Mouse (Mus musculus) thymus, postnatal 4 days (tissue): ENCODE data around the gene Ftcd.

ENCODE experiments used
- DNase-seq: peaks from one replicate; pipeline ENCODE4 v3.0.0; 2021

Ftcd gene

DNA sequence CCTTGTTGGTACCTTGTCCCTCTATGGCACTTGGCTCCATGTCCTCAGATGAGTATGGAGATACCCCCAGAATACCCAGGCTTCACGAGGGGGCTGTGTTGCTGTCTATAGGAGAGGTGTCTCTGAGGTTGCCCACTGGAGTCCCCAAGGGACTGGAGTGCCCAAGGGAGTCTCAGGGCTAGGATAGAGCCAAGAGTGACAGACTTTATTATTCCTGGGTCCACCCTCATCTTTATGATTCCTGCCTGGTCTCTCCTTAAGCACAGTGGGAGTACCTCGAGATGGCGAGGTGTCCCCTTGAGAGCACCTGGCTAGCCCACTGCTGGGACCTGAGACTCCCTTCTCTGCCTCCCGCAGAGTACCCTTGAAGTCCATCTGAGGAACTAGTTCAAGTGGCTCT is 47.0 kb downstream of the Ftcd start:
- DNase-seq: no peak

GRCm38 (mm10) chr10:76622928-76623680 is 47.7 kb downstream of the Ftcd start, which contains the start of gene Col6a2:
Col6a2 (minus strand) TSS chr10:76623630.
- peak; percentile 82 for DNase-seq

DNA sequence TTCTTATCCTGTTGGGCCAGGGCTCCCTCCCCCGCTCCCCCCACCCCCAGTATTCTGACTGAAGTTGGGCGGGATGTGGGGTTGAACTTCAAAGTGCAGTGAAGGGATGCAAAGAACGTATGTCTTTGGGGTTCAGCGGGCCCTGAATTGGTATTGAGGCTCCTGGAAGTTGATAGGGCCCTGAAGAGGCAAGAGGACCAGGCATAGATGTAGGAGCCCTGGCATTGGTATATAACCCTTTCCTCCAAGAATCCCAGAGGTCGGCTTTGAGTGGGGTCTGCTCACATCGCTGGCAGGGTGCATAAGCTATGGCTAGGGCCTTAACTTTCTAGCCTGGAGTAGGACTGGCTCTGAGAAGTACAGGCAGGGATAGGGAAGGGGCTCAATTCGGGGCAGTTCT is 48.3 kb downstream of the Ftcd start:
- DNase-seq: no peak

DNA sequence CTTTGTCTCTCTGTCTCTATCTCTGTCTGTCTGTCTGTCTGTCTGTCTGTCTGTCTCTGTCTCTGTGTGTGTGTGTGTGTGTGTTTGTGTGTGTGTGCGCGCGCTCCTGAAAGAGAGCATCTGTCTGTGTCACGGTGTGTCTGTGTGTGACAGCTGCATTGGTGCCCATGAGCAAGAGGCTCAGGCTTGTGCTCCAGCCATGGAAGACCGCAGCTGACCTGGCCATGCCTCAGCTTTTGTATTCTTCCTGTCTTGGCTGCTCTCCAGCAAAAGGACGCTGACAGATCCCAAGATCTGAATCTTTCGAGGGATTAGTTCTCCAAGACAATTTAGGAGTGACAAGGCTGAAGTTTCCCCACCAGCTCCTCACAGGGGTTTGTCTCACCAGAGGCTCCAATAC is 49.5 kb downstream of the Ftcd start:
- no peak for DNase-seq

- no peak for DNase-seq
Observed at GRCm38 (mm10) chr10:76627714-76628113, 52.3 kb downstream of the Ftcd start.

DNA sequence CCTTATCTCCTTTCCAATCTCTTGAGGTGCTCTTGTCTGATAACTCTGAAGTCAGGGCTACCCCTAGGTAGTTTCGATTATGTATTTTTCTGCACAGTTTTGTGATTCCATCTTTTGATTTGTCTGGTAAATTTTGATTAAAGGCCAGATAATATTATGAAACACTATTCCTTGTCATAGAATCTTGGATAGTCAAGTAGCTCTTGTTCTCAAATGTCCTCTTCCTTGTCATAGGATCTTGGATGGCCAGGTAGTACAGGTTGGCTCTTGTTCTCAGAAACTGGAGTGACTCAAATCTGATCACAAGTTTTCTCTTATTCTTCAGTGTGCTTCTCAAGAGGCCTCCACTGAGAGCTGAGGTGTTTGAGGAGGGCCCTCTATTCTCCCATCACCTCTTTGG is 55.2 kb downstream of the Ftcd start:
- DNase-seq: no peak

DNA sequence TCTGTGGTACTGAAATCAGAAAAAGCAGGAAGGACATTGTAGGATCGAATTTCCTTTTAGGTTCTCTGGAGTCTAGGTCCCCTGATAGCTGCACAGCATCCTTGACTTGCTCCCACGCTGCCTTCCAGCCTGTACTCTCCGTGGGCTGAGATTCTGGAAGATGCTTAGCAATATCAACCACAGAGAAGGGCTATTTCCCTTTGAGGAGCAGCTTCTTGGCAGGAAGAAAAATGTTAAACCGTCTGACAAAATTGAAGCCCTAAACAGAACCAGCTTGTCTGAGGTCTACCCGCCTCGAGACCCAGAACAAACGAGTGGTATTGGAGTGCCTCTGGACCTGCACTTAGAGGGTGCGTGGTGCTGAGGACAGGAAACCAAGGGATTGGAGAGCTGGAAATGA is 57.2 kb downstream of the Ftcd start:
- DNase-seq: no peak

GRCm38 (mm10) chr10:76634094-76634571 is 58.7 kb downstream of the Ftcd start:
- no peak for DNase-seq

GRCm38 (mm10) chr10:76634584-76634983 is 59.1 kb downstream of the Ftcd start:
- no peak for DNase-seq

GRCm38 (mm10) chr10:76636026-76636425 is 60.6 kb downstream of the Ftcd start:
- DNase-seq: no peak

GRCm38 (mm10) chr10:76636601-76637000 is 61.2 kb downstream of the Ftcd start:
- no peak for DNase-seq
